Mouse (Mus musculus) left cerebral cortex, postnatal 4 days (tissue): ENCODE results near the gene Dnaaf3. TPM values are rescaled to one million over a fixed set of nuclear protein-coding genes. Genes with fewer than 3 reads are reported as not detected.

Source experiments
- DNase-seq: peaks from one replicate; pipeline ENCODE4 v3.0.0-alpha.2; 2022
- intact Hi-C: fragments of 180-260 bp; cut with DNase I; formaldehyde crosslinking; loops from one replicate; pipeline ENCODE4 v1.15.1; 2025
- microRNA-seq: library from miRNA; unstranded; fragments of <30 nt; microRNA quantifications from one replicate; pipeline ENCODE4 v1.2.0, GENCODE M21; 2022
- total RNA-seq, 2 experiments: library from RNA; stranded (reverse); gene quantifications; 2 replicates each; pipeline ENCODE4 v1.2.3; 2021

Gene Dnaaf3
- total RNA-seq, 2 experiments from 2014 or later = 0.50 to 0.77 TPM

- peak; percentile 97 for DNase-seq
- intact Hi-C loops = no loop called here
Observed at GRCm38 (mm10) chr7:4501558-4502397, 30.5 kb downstream of the Dnaaf3 start, which contains the start of gene Ppp1r12c. TSS of gene Ppp1r12c (minus strand) at chr7:4501680.

- peak; percentile 58 for DNase-seq
- intact Hi-C loops = no loop called here
Observed at GRCm38 (mm10) chr7:4500892-4501471, 31.3 kb downstream of the Dnaaf3 start.

- intact Hi-C loops = no loop called here
- DNase-seq = no peak
Observed at GRCm38 (mm10) chr7:4499034-4499433, 33.2 kb downstream of the Dnaaf3 start.

- intact Hi-C loops = no loop called here
- DNase-seq = peak; percentile 74
Observed at GRCm38 (mm10) chr7:4498251-4498650, 34.0 kb downstream of the Dnaaf3 start.

GRCm38 (mm10) chr7:4497271-4497903 is 34.9 kb downstream of the Dnaaf3 start:
- no peak for DNase-seq
- intact Hi-C loops = no loop called here

- no peak for DNase-seq
Observed at GRCm38 (mm10) chr7:4496468-4496867, 35.8 kb downstream of the Dnaaf3 start.

GRCm38 (mm10) chr7:4493991-4494390 is 38.3 kb downstream of the Dnaaf3 start:
- no peak for DNase-seq
- intact Hi-C loops = no loop called here

More at GRCm38 (mm10) chr7:4496468-4496867, 35.8 kb downstream of the Dnaaf3 start:
- intact Hi-C loops = no loop called here

- DNase-seq = no peak
- intact Hi-C loops = no loop called here
Observed at GRCm38 (mm10) chr7:4492284-4493224, 39.7 kb downstream of the Dnaaf3 start.

GRCm38 (mm10) chr7:4491308-4491707 is 40.9 kb downstream of the Dnaaf3 start:
- intact Hi-C loops = no loop called here

GRCm38 (mm10) chr7:4482281-4482680 is 50.0 kb downstream of the Dnaaf3 start:
- no peak for DNase-seq
- intact Hi-C loops = no loop called here

More at GRCm38 (mm10) chr7:4491308-4491707, 40.9 kb downstream of the Dnaaf3 start:
- DNase-seq = no peak

- no peak for DNase-seq
- intact Hi-C loops = no loop called here
Observed at GRCm38 (mm10) chr7:4479674-4480073, 52.6 kb downstream of the Dnaaf3 start.

- no peak for DNase-seq
- intact Hi-C loops = no loop called here
Observed at GRCm38 (mm10) chr7:4478796-4479291, 53.4 kb downstream of the Dnaaf3 start.

- DNase-seq = peak; percentile 78
- intact Hi-C loops = no loop called here
Observed at GRCm38 (mm10) chr7:4478021-4478795, 54.0 kb downstream of the Dnaaf3 start.

- intact Hi-C loops = no loop called here
- no peak for DNase-seq
Observed at GRCm38 (mm10) chr7:4473940-4474339, 58.3 kb downstream of the Dnaaf3 start.

Small RNA genes lying within 50 kb of the gene (microRNA-seq; reads per million reads assigned to microRNA genes)
- gene Gm23577 = not detected

Other genes with a start within 250 kb of the Dnaaf3 start
- gene Ncr1, start 194.7 kb downstream of the Dnaaf3 start, total RNA-seq = not detected
- not detected for gene Gp6, start 134.7 kb downstream of the Dnaaf3 start, total RNA-seq
- 10 to 100 TPM; 42.4 to 45.0 TPM for gene Rdh13, start 86.8 kb downstream of the Dnaaf3 start, total RNA-seq
- 1 to 10 TPM; 5.1 to 8.0 TPM for gene Eps8l1, start 71.8 kb downstream of the Dnaaf3 start, total RNA-seq
- 100 to 1,000 TPM; 123 to 135 TPM for gene Ppp1r12c, start 30.8 kb downstream of the Dnaaf3 start, total RNA-seq
- gene Tnnt1, start 16.1 kb downstream of the Dnaaf3 start, total RNA-seq = 1 to 10 TPM in 1 of 2 experiments, under 1 TPM in 1; 0.89 to 1.0 TPM
- gene Tnni3, start 8.2 kb downstream of the Dnaaf3 start, total RNA-seq = 1 to 10 TPM; 1.8 to 2.0 TPM
- 100 to 1,000 TPM; 205 to 208 TPM for gene Syt5, start 15.1 kb upstream of the Dnaaf3 start, total RNA-seq
- gene Ptprh, start 71.6 kb upstream of the Dnaaf3 start, total RNA-seq = 1 to 10 TPM; 1.7 to 2.1 TPM
- gene Tmem86b, start 99.0 kb upstream of the Dnaaf3 start, total RNA-seq = 10 to 100 TPM; 12.5 to 14.8 TPM
- gene Ppp6r1, start 126.6 kb upstream of the Dnaaf3 start, total RNA-seq = 10 to 100 TPM; 87.9 to 89.1 TPM
- 100 to 1,000 TPM in 1 of 2 experiments, 10 to 100 TPM in 1; 99.7 to 111 TPM for gene Hspbp1, start 152.6 kb upstream of the Dnaaf3 start, total RNA-seq
- 100 to 1,000 TPM; 258 to 262 TPM for gene Brsk1, start 158.2 kb upstream of the Dnaaf3 start, total RNA-seq
- gene Tmem150b, start 192.8 kb upstream of the Dnaaf3 start, total RNA-seq = not detected
- gene Kmt5c, start 207.7 kb upstream of the Dnaaf3 start, total RNA-seq = 10 to 100 TPM; 53.2 to 58.9 TPM
- gene Cox6b2, start 220.6 kb upstream of the Dnaaf3 start, total RNA-seq = 1 to 10 TPM; 7.3 to 8.8 TPM
- gene Fam71e2, start 238.8 kb upstream of the Dnaaf3 start, total RNA-seq = not detected